Mouse (Mus musculus): ENCODE results near the gene Dennd1a. TPM values are rescaled to one million over a fixed set of nuclear protein-coding genes. Genes with fewer than 3 reads are reported as not detected.

Gene Dennd1a
- polyA plus RNA-seq, 1 experiment, result 47.8 TPM

DNA sequence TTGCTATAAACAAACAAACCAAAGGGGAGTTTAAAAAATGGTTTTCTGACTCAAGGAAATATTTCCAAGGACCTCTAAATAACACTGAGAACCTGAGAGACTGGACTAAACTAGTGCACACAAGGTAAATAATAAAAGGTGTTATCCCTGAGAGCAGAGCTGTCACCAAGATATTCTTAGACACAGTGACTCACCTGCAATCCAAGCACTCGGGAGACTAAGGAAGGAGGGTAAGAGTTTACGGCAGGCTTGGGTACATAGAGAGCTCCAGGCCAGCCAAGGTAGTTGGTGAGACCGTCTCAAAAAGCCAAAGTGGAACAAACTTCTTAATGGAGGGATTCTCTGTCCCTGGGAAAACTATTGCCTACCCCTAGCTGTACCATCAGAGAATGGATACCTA, 118.6 kb downstream of the Dennd1a start:
- no peak for DNase-seq (ENCODE audit: extremely low spot score in 1 of 2, low spot score in 1 of 2)

DNA sequence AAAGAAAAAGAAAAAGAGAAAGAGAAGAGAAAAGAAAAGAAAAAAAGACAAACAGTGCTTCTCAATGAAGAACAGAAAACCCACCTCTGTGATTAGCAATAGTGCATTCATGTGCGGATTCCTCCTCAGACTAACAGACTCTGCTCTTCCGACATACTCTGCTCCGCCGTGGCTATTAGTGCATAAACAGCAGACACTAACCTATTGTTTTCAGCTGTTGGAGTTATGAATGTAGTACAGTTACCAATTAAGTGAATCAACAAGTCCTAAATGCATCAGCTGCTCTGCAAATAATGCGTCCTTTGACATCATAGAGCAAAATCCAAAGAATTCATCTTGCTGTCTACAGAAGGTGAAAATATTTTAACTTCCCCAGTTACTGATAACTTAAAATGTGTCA, 121.2 kb downstream of the Dennd1a start:
- DNase-seq (ENCODE audit: extremely low spot score in 1 of 2, low spot score in 1 of 2), result no peak

DNA sequence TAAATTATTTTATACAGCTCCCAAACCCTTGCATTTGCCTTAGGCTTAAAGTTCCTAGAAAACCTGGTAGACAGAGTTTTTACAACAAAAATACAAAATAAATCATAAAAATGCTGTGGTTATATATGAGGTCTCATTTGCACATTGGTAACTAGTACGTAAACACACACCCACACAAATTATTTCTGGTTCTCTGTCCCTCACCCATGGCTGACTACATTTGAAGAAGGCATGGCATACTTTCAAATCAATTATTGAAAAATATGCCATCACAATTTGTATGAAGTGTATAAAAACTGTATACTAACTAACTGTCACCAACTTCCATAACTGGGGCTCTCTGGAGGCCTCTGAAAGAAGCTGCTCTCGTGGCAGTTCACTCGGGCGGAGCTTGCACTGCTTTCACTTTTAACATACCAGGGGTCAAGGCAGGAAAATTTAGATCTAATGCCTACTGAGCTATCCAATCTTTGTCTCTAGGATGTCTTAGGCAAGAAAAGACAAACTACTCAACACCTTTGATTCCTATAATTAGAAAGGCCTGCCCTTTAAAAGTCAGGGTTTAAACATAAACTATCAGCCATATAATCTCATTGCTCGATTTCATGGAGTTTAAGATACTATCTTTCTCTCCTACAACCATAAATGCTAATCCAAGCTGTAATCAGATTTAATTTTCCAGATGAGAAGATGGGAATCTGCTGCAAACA, 122.7 kb downstream of the Dennd1a start:
- no peak for DNase-seq (ENCODE audit: extremely low spot score in 1 of 2, low spot score in 1 of 2)

DNA sequence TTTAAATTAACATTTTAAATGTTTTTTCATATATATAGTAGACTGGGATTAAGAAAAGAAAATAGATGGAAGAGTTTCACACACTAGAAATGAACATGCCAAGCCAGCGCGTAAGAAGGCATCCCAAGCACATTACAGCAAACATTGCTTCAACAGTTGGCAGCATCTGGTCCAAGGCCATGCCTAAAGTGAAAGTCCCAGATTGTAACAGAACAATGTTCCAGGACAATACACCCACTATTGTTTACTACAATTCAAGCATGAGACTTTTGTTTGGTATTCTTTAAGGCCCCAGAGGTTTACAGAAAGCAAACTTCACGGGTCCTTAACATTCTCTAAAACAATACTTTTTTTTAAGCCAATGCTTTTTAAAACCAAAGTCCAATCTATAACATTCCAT, 124.7 kb downstream of the Dennd1a start:
- DNase-seq (ENCODE audit: extremely low spot score in 1 of 2, low spot score in 1 of 2), result no peak

DNA sequence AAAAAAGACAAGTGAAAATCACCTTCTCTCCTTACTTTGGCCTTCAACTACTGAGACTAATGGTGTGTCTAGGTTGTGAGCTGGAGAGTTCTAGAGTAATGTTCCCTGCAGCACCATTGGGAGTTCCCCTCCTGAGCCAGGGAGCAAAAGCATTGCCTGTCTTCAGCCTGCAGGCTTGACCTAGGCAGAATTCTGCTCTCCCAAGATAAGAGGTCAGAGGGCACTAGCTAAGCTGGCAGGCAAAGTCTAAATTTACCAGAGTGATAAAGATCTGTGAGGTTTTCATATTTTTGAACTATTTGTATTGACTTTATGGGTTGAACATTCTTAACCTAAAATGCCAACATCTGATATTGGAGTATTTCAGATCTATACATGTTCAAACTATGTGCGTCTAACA, 125.7 kb downstream of the Dennd1a start:
- DNase-seq (ENCODE audit: extremely low spot score in 1 of 2, low spot score in 1 of 2), result no peak

DNA sequence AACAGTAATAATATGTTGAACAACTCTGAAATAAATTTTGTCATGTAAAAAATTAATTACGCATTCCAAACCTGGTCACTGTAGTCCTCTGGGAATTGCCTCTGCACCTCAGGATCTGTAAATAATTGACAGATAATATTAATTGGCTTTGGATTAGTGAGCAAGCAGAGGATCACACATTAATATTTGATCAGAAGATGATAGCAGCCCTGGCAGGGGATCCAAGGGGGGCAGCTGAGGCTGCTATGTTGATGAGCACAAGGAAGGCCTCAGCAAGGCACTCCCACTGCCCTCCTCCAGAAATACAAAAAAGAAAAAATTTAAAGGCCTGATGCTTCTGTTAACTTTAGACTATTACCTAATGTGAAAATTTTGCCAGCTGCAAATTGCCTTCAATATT, 127.5 kb downstream of the Dennd1a start:
- no peak for DNase-seq (ENCODE audit: extremely low spot score in 1 of 2, low spot score in 1 of 2)

DNA sequence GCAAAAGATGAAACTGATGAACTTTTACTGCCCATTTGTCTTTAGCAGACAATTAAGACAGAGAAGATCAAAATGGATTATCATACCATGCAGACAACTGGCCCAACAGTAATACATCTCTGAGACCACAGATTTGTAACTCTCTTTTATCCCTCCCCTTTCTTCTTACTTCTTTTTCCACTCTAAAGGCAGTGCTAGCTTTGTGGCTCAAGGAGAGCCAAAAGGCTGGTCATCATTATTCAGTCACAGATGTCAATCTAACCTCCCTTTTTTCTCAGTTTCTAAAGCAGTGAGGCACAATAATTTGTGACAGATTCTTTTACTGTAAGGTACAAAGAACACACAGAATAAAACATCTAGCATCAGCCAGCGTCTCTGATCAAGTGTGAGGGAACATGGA, 130.2 kb downstream of the Dennd1a start:
- DNase-seq (ENCODE audit: extremely low spot score in 1 of 2, low spot score in 1 of 2), result no peak

DNA sequence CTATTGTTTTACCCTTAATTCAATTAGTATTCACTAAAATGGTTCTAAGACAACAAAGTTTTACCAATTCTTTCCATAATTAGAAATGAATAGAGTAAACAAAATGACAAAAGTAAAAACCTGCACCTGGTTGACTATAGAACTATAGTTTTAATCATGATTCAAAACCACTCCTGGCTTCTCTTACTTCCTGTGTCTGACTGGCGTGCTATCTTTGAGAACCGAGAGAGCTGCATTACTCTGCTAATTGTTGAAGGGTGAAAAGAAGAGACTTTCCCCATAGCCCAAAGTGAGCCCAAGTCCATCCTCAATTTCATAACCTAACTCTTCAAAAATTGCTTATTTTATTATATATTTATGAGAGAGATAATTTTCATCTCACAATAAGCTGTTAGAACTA, 131.2 kb downstream of the Dennd1a start:
- no peak for DNase-seq (ENCODE audit: extremely low spot score in 1 of 2, low spot score in 1 of 2)

DNA sequence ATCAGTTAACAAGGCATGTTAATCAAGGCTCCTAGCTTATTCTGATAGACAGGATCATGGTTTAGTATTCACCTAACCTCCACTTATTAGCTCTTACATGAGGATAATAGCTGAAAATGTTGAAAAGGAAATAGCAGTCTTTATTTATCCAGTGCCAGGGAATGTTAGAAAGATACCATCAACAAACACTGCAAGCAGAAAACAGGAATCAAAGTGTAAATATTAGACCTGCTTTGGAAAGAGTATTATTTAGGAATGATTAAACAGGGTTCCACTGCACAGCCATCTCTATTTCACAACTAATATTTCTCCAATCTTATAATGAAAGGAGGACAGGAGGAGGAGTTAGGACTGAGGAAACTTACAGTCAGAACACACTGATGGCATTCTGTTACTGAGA, 142.4 kb downstream of the Dennd1a start:
- DNase-seq (ENCODE audit: extremely low spot score in 1 of 2, low spot score in 1 of 2), result no peak

DNA sequence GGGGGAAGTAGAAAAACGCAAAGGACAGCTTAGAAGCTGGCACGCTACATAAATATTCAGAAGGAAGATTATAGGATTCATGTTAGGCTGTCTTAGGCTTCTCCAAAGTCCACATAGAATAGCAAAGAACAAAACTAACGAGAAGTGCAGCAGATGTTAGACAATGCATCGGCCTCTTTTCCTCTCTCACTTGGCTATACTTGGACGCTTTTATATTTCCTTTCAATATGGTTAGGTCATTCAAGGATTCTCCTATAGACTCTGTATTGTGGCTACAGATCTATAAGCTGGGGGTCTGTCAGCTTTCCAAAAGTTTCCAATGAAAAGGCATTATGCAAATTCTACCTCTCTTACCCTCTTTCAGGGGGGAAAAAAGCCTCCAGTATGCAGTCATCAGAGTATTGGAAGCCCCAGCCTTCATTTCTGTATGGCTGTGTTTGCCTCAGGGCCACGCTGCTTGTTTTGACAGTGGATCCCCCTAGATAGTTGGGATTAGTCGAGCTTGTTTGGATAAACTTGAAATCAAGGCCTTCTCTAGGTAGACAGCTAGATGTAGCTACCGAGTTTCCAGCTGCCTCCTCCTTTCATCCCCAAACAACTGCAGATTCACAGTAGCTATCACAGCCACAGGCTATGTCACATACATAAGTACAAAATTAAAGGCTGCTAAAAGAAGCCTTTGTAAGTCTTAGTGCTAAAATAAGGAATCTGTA, 143.0 kb downstream of the Dennd1a start:
- no peak for DNase-seq (ENCODE audit: extremely low spot score in 1 of 2, low spot score in 1 of 2)

DNA sequence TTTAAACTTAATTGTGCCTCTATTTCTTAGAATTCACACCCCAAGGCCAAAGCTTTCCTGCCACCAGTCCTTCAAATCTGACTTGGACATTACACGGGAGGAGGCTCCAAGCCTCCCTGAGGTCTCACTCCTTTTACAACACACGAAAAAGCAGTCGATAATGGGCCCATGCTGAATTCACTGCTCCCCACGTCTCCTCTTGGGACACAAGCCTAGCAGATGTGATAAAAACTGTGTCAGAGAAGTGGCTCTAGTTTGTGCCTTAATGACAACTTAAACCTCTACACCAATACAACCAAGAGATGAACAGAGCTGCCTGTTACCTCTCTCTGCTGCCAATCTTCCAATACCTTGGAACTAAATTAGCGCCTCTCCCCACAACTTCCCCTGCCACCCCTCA, 144.3 kb downstream of the Dennd1a start:
- no peak for DNase-seq (ENCODE audit: extremely low spot score in 1 of 2, low spot score in 1 of 2)

DNA sequence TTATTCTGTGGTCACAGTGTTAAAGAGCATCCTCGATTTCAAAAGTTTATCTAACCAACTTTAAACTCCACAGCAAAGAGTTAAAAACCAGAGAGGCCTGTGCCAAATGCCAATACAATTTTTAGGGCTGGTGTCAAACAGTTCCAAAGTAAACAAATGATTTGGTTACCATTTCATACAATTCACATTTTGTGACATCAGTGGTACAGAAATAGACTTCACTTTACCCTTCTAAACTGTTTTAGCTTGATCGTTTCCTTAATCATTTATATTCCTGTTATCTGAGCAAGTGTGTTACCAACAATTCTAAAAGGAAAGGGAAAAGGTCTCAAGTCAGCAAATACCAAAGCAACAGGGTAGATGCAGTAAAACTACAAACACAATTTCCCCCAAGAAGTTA, 145.0 kb downstream of the Dennd1a start:
- DNase-seq (ENCODE audit: extremely low spot score in 1 of 2, low spot score in 1 of 2), result no peak

DNA sequence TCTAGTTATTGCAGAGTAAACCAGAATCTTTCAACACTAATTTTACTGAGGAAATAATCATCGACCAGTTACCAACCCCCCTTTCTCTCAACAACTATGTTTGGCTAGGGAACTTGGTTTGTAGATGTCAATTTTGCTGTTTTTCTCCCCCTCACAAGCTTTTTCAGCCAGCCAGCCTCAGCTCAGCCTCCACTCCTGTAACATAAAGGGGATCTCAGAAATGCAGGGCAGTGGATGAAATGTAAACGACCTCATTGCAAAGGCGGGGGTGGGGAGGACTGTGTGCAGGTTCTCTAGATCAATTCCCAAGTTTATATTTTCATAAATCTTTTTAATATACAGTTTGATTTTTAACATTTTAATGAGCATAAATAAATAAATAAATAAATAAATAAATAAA, 147.7 kb downstream of the Dennd1a start:
- DNase-seq (ENCODE audit: extremely low spot score in 1 of 2, low spot score in 1 of 2), result no peak

DNA sequence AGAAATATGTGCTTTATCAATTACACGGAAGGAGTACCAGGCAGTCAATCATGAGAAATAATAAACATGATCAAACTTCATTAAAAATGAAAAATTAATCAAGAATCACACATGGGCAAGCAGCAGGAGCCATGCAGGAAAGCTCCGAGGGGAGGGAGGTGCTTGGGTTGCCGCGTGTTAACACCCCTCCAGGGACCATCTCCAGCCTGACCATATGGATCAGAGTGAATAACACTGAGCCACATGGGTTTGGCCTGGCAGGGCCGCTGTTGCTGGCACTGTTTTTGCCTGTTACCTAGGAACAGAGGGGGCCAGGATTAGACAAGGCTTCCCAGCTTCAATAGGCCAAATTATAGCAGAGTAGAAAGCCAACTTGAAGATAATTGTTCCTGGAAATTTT, 150.1 kb downstream of the Dennd1a start:
- DNase-seq (ENCODE audit: extremely low spot score in 1 of 2, low spot score in 1 of 2), result no peak

DNA sequence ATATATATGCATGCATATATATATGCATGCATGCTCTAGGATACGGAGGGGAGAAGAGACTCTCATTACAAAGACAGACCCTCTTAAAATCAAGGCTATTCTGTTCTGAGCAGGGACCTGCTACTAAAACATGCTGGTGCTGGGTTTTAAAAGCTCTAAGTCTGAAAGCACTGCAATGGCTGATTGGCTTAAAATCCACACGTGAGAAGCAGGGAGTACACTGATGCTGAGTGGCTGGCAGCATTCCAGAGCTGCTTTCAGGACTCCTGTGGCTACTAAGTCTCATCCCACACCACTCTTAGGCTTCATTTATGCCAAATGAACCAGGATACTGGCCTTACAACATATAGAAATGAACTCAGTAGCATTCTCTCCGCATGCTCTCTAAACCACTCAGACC, 151.8 kb downstream of the Dennd1a start:
- no peak for DNase-seq (ENCODE audit: extremely low spot score in 1 of 2, low spot score in 1 of 2)

DNA sequence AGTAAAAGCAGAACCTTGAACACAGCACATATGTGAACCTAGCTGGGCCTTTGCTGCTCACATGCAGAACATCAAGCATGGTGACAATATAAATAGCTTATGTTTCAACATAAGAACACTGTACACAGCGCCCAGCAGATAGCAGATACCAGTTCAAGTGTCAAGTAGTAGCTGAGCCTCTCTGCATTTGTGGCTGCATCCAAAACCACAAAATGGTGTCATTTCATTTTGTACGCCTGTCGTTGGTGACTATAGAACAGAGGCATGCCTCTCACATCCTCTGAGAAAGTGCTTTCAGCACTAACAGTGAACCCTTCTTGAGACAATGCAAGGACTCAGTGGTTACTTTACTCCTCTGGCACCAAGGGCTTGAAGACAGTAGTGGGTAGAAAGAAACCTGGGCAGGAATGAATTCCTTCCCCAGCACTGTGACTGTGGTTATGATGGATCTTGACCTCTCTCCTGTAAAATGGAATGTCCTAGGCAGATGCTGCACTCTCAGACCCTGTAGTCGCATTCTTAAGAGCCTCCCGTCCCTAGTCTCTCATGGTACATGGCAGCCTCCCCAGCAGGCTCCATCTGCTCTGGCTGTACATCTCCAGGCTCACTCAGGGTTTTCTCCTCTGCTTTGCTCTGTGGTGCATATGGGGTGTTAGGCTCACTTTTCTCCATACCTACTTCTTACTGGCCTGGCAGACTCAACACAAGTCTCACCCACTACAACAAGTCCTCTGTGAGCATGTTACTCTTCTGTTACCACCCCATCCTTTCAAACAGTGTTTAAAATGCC, 154.0 kb downstream of the Dennd1a start:
- DNase-seq (ENCODE audit: extremely low spot score in 1 of 2, low spot score in 1 of 2), result peak in 1 of 2 experiments; percentile 37

DNA sequence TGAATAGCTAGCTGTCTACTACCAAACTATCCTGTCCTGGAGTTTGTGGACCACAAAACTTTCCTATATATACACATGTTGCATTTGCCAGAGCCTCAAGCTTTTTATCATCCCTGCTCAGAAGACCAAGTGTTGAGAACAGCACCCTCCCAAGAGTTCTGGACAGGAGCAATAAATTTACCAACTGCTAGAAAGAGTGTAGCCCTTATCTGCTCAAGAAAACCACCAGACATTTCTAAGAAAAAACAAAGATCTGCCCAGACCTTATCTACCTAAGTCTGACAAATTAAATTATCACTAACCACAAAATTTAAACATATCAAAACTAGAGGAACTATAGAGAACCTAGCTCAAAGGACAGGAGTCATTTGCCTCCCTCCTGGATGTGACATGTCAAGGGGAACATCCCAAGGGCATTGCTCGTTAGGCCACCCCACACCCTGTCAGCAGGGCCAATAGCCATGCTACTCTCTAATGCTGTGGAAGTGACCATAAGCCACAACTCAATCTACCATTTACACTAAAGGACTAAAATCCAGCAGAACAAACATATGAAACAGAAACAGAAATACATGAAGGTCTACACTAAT, 154.9 kb downstream of the Dennd1a start:
- no peak for DNase-seq (ENCODE audit: extremely low spot score in 1 of 2, low spot score in 1 of 2)

DNA sequence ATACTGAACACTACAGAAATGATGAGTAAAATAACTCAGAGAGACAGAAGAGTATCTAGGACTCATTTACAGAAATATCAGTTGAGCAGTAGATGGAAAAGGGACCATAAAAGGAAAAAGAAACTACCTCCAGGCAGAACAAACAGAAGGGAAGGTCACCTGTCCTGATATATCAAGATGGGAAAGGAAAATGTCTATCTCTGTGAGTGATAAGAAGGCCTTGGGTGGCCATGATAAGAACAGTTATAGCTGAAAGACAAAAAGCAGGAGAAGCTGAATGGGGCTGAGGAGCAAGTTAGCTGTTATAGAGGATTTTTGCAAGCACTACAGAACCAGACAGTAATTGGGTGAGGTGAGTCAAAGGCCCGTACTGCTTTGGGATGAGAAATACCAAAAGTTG, 155.7 kb downstream of the Dennd1a start:
- no peak for DNase-seq (ENCODE audit: extremely low spot score in 1 of 2, low spot score in 1 of 2)

DNA sequence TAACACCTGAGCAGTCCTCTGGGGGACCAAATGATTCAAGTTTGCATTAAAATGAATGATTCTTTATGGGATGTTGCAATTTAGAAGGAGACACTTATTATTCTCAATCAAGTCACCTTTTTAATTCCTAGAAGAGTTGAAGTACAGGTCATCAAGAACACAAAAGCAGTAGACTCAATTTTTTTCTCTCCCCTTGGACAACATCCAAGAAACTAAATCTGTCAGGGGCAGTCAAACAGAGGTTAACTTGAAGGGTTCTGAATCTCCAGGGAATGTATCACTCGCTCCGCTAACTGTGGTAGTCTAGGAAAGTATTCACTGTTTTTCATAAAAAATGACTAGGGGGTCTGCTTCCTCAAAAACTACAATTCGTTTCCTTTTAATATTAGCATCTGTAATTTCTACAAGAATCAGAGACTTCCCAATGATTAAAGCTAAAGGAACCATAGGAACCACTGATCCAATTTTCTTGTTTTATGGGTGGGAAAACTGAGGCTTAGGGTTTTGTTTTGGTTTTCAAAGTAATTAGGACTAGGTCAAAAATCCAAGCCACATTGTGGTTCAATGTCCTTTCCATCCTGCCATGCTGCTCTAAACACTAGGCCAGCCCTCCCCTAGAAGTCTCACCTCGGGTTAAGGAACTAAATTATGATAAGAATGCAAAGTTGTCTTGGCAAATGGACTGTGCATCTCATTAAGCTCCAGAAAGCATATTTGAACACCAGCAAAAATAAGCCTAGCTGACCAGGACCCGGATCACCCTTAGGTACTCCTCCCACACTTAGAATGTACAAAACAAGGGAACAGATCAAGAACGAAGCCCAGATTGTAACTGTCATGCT, 157.0 kb downstream of the Dennd1a start:
- no peak for DNase-seq (ENCODE audit: extremely low spot score in 1 of 2, low spot score in 1 of 2)

DNA sequence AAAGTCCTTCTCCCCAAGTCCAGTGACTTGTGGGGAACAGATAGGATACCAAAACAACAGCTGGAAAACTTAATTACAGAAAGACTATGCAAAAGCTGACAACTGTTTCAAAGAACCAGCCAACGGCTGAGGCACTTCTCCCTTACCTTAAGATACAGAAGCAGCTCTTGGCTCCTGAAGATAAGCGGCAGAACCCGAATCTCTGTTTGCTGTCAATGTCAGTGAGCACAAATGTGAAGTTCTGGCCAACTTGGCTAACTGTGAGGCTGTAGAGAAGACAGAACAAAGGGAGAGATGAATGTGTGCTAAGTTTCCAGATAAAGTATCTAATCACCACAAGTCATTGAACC, 160.8 kb downstream of the Dennd1a start:
- no peak for DNase-seq (ENCODE audit: extremely low spot score in 1 of 2, low spot score in 1 of 2)

Data from frontal cortex, adult 2 months (tissue).